Mouse (Mus musculus): Measurements from ENCODE around the gene Fut11.

DNA sequence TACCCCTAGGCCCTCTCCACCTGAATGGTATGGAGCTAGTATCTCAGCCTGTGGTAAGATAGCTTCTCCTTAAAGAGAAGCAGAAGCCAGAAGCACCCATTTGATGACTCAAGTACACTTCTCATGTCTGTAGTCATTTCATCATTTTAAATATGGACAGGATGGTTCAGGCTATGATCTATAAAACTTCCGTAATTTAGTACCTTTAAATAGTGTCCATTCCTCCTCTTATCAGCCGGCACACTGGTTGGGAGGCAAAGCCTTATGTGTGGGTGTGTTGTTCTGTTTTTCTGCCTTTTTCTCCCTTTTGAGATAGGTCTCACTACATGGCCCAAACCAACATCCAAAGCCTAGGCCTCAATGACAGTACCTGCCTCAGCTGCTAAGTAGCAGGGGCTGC, 3.7 kb downstream of the Fut11 start:
- no peak for TF ChIP-seq CTCF (IDR thresholded peaks at IDR 0.05; ENCODE audit: low read depth, low read length)
- no peak for TF ChIP-seq GATA1 (IDR thresholded peaks at IDR 0.05; ENCODE audit: borderline replicate concordance, low read length)

All from G1E (cell line).